Mouse (Mus musculus) kidney, adult 2 months (tissue): Measurements from ENCODE around the gene Trabd2b. TPM values are rescaled to one million over a fixed set of nuclear protein-coding genes. Genes with fewer than 3 reads are reported as not detected.

Experiments
- DNase-seq: peaks from one replicate; pipeline ENCODE4 v3.0.0; 2021
- H3K27ac ChIP-seq: fragments of 200-500 bp; 2 replicates; pipeline ENCODE4 v1.5.1; 2012; ENCODE audit warnings: low read depth, low read length, control low read depth, inconsistent platforms; ENCODE audit not compliant: insufficient read depth
- H3K27me3 ChIP-seq: fragments of 200-500 bp; replicated peaks from 2 replicates; pipeline ENCODE4 v1.6.1; 2012; ENCODE audit warnings: mild to moderate bottlenecking, moderate library complexity, low read length, inconsistent platforms; ENCODE audit not compliant: control insufficient read depth, insufficient read depth
- H3K36me3 ChIP-seq: fragments of 200-500 bp; 2 replicates; pipeline ENCODE4 v1.6.1; 2012; ENCODE audit warnings: mild to moderate bottlenecking, moderate library complexity, low read length, inconsistent platforms; ENCODE audit not compliant: control insufficient read depth, insufficient read depth
- H3K4me1 ChIP-seq: fragments of 200-500 bp; 2 replicates; pipeline ENCODE4 v1.6.1; 2011; ENCODE audit warnings: low read length; ENCODE audit not compliant: control insufficient read depth, insufficient read depth
- H3K4me3 ChIP-seq: fragments of 200-500 bp; 2 replicates; pipeline ENCODE4 v1.5.1; 2011; ENCODE audit warnings: mild to moderate bottlenecking, low read depth, low read length, control low read depth; ENCODE audit not compliant: insufficient read depth
- CTCF ChIP-seq: fragments of 200-500 bp; conservative IDR thresholded peaks from 2 replicates; pipeline ENCODE4 v1.5.1; 2011; ENCODE audit warnings: low read depth, mild to moderate bottlenecking, control low read depth, low read length, moderate library complexity, mixed read lengths; ENCODE audit not compliant: insufficient read depth, insufficient read length
- POLR2A ChIP-seq: fragments of 200-500 bp; IDR thresholded peaks from one replicate; pipeline ENCODE4 v1.6.1; 2011; ENCODE audit warnings: low read depth, low read length, control low read depth
- WGBS: fragments of 180-500 bp; shearing (Covaris S2); methylation state at CpG from one replicate; pipeline ENCODE4 v1.1.7; 2018; 5-methylcytosine and 5-hydroxymethylcytosine counted together
- polyA plus RNA-seq: library from polyadenylated mRNA; depleted of rRNA; stranded (reverse); fragments of >200 nt; gene quantifications from 2 replicates; pipeline ENCODE4 v1.2.3, GENCODE M21; 2012

The Trabd2b gene
- polyA plus RNA-seq, 1 experiment: 32.2 TPM

GRCm38 (mm10) chr4:114492157-114492556 lies 85.6 kb downstream of the Trabd2b start:
- Histone ChIP-seq H3K4me1 (peaks cover 4% of the 10 kb centered on the region; the same call in 1 of the 2 replicates), H3K4me3 (no peak overlapping the region), H3K36me3 (no peaks in the 10 kb centered on the region), H3K27me3 (no peaks in the 10 kb centered on the region), H3K27ac (no peak overlapping the region)
- DNase-seq: no peak
- no peak for TF ChIP-seq POLR2A
- TF ChIP-seq CTCF: no peak
- 60% methylated on average over 4 of the region's 4 CpGs for WGBS

GRCm38 (mm10) chr4:114494035-114494434 lies 87.5 kb downstream of the Trabd2b start:
- no peak for TF ChIP-seq POLR2A
- no peak for TF ChIP-seq CTCF
- Histone ChIP-seq H3K4me1 (peaks cover 11% of the 10 kb centered on the region; the same call in 1 of the 2 replicates), H3K4me3 (no peak overlapping the region), H3K36me3 (no peaks in the 10 kb centered on the region; the same call in 1 of the 2 replicates), H3K27me3 (no peaks in the 10 kb centered on the region), H3K27ac (no peak overlapping the region)
- no peak for DNase-seq
- 80% methylated on average over 2 of the region's 2 CpGs for WGBS

- H3K36me3 ChIP-seq: no peaks in the 10 kb centered on the region; the same call in 1 of the 2 replicates
- no peak overlapping the region for H3K4me3 ChIP-seq
- peaks cover 22% of the 10 kb centered on the region for H3K4me1 ChIP-seq
- TF ChIP-seq CTCF: no peak
- no peak for TF ChIP-seq POLR2A
- 72% methylated on average over 4 of the region's 4 CpGs for WGBS
- no peak for DNase-seq
- H3K27ac ChIP-seq: no peak overlapping the region
- no peaks in the 10 kb centered on the region for H3K27me3 ChIP-seq
Measured at GRCm38 (mm10) chr4:114495688-114496426, 89.3 kb downstream of the Trabd2b start.

- H3K36me3 ChIP-seq: no peaks in the 10 kb centered on the region; the same call in 1 of the 2 replicates
- DNase-seq: peak; percentile 73
- TF ChIP-seq POLR2A (no peak), CTCF (no peak)
- peaks cover 48% of the 10 kb centered on the region for H3K4me1 ChIP-seq
- no peaks in the 10 kb centered on the region for H3K27me3 ChIP-seq
- no peak overlapping the region for H3K4me3 ChIP-seq
- 43% methylated on average over 1 of the region's 1 CpGs for WGBS
- H3K27ac ChIP-seq: peak overlapping the region; percentile 65
Measured at GRCm38 (mm10) chr4:114499650-114500049, 93.1 kb downstream of the Trabd2b start.

GRCm38 (mm10) chr4:114500317-114500716 lies 93.8 kb downstream of the Trabd2b start:
- peak; percentile 83 for DNase-seq
- H3K27me3 ChIP-seq: no peaks in the 10 kb centered on the region
- H3K27ac ChIP-seq: peak overlapping the region; percentile 64; the same call in 1 of the 2 replicates
- 27% methylated on average over 7 of the region's 7 CpGs for WGBS
- no peak overlapping the region for H3K4me3 ChIP-seq
- no peak for TF ChIP-seq CTCF
- no peak for TF ChIP-seq POLR2A
- H3K4me1 ChIP-seq: peaks cover 50% of the 10 kb centered on the region
- no peaks in the 10 kb centered on the region; the same call in 1 of the 2 replicates for H3K36me3 ChIP-seq

- Histone ChIP-seq H3K27me3 (no peaks in the 10 kb centered on the region), H3K4me3 (no peak overlapping the region), H3K36me3 (no peaks in the 10 kb centered on the region; the same call in 1 of the 2 replicates), H3K4me1 (peaks cover 47% of the 10 kb centered on the region), H3K27ac (peak overlapping the region; percentile 64)
- no peak for DNase-seq
- WGBS: 44% methylated on average over 1 of the region's 1 CpGs
- TF ChIP-seq CTCF (no peak), POLR2A (no peak)
Measured at GRCm38 (mm10) chr4:114501048-114501447, 94.5 kb downstream of the Trabd2b start.

GRCm38 (mm10) chr4:114501611-114502010 lies 95.1 kb downstream of the Trabd2b start:
- peak overlapping the region; percentile 26; the same call in 1 of the 2 replicates for H3K27ac ChIP-seq

More at GRCm38 (mm10) chr4:114501611-114502010, 95.1 kb downstream of the Trabd2b start:
- TF ChIP-seq POLR2A (no peak), CTCF (no peak)
- Histone ChIP-seq H3K4me1 (peaks cover 47% of the 10 kb centered on the region), H3K4me3 (no peak overlapping the region), H3K36me3 (no peaks in the 10 kb centered on the region; the same call in 1 of the 2 replicates), H3K27me3 (no peaks in the 10 kb centered on the region)
- DNase-seq: peak; percentile 36
- 71% methylated on average over 4 of the region's 4 CpGs for WGBS
